Mouse (Mus musculus) T-helper 17 cell (primary cell): ENCODE results near the gene Olfr1214.
"Not testable (repeated sequence)": the region's sequence is repeated elsewhere in the genome, so short reads cannot be mapped to it uniquely, and the experiment has no call there.

Source experiments
- in situ Hi-C, 2 experiments: fragments of 300-600 bp; cut with MboI, MseI; formaldehyde crosslinking; loops; 1 replicate in 1 of 2; 2 replicates in 1 of 2; pipeline ENCODE4 v1.15.1; 2025; ENCODE audit warnings: high pct_unique_total_duplicates in 2 of 2

The Olfr1214 gene

DNA sequence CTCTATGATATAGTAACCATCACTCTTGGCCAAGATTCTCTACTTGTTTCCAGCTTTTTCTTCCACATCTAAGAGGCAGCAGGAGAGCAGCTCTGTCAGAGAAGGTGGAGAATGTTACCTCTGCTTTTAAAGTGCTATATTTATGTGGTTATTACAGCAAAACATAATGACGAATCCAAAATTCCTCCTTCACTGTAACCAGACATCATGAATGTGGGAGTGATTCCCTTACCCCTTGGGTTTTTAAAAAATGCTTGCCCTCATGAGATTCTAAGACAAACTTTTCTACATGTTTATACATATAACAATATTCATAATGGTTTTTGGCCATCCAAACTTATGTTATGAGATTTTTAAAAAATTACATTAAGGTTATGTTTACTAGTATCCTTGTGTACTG, at the start of gene Olfr1214:
TSS of gene Olfr1214 (minus strand) at position 101 of the 400 bp plus-strand sequence.
- in situ Hi-C loops = no loop called here

DNA sequence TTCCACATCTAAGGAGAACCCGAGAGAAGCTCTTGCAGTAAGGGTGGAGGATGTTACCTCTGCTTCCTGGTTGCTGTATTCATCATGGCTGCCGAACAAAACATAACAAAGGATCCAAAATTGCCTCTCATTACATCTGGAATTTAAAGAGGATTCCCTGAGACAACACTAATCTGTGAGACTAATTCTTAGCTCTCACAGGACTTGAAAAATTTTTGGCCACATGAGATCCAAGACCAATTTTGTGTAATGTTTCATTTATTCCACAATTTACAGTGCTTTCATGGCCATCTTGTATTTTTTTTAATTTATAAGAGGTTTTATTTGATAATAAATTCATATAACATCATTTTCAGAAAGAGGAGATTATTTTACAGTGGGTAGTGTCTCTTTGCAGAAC, 39.5 kb upstream of the Olfr1214 start, which contains the start of gene Olfr1217:
TSS of gene Olfr1217 (minus strand) at position 101 of the 400 bp plus-strand sequence.
- in situ Hi-C loops = no loop called here

DNA sequence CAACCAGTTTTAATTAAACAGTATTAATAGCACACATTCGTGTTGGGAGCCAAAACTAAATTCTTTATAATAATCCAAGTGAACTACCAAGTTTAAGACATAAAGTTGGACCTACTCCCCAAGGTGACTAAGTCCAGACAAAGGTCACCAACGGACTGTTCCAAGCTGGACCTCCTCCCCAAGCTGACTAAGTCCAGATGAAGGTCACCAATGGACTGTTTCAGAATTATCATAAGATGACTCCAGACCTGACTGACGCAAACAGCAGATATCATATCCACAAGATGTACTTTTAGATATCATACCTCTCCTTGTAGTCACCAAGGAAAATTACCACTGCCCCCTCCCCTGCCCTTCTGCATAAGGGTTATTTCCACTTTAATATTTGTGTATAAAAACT, 29.0 kb upstream of the Olfr1214 start:
- in situ Hi-C loops = not testable (repeated sequence)

DNA sequence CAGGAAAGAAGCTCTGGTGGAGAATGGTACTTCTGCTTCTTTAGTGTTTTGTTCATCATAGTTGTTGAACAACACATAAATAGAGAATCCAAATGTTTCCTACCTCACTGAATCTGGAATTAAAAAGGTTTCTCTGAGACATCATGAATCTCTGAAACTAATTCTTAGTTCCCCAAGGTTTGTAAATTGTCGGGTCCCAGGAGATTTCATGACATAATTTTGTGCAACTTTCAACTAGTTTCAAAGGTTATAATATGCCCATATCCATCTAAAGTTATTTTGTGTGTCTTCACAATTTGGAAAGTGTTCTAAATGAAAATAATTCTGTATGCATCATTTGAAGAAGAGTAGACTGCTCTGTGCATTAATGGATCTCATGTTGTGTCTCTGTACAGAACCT, 25.8 kb upstream of the Olfr1214 start, which contains the start of gene Olfr1216:
TSS of gene Olfr1216 (minus strand) at position 101 of the 400 bp plus-strand sequence.
- in situ Hi-C loops = no loop called here

DNA sequence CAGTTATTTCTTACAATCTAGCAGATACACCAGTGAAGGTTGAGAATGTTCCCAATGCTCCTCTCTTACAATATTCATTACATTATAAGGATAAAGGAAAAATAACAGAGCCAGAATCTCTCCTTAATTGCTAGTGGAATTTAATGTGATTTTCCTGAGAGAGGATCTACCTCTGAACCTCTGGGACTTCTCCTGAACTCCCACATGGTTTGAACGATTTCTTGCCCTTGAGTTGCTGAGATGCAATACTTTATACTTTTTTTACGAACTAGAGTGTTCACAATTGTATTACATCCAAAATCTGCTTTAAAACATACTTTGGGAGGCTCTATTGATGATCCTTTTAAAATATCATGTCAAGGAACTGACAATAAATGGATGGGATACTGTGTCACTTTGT, 14.4 kb upstream of the Olfr1214 start, which contains the start of gene Olfr1215:
TSS of gene Olfr1215 (minus strand) at position 101 of the 400 bp plus-strand sequence.
- in situ Hi-C loops = no loop called here

DNA sequence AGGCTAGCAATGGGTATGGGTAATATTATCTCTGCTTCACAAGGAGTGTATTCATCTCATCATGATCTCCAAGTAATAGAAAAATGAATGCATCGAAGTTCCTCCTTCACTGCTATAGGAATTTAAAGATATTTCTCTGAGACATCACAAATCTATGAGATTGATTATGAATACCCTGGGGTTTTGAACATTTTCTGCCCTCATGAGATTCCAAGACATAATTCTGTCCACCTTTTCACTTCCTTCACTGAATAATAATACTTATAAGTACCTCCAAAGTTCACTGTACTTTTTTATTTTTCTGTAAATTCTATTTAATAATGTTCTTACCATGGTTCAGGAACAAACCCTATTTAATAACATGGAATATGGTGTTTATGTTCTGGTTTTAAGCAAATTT, 12.3 kb downstream of the Olfr1214 start, which contains the start of gene Gm13762:
TSS of gene Gm13762 (minus strand) at position 101 of the 400 bp plus-strand sequence.
- in situ Hi-C loops = no loop called here

DNA sequence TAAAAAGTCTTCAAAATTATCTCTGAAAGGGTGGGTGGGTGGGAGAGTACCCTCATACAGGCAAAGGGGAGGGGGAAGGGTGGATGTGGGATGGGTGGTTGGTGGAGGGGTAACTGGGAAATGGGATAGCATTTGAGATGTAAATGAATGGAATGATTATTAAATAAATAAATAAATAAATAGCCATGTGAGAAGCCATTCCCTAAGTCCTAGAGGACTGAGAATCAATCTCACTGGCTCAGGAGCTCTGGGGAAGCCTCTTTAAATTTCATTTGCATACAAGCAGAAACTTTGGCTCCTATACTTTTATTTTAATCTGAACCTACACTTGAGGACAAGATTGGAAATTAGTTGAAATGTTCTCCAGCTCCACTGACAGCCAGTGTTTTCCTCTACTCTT, 38.8 kb downstream of the Olfr1214 start, which contains the start of gene Olfr1212:
TSS of gene Olfr1212 (plus strand) at position 301 of the 400 bp plus-strand sequence.
- in situ Hi-C loops = no loop called here

DNA sequence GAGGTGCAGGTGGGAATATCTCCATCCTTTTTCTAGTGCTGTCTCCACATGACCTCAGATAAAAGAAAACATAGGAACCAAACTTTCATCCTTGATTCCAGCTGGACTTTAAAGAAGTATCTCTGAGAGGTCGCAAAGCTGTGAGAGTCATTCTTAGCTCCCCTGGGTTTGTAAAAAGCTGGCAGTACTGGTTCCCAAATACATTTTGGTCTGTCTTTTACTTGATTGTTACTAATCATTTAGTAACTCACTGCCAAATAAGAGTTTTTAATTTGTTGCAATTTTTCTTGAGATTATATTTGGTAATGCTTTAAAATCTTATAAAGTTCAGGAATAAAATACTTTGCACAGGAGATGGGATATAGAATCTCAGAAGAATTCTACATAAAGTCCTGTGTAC, 54.4 kb downstream of the Olfr1214 start, which contains the start of gene Olfr1211:
TSS of gene Olfr1211 (minus strand) at position 101 of the 400 bp plus-strand sequence.
- in situ Hi-C loops = no loop called here
